Mouse (Mus musculus): Measurements from ENCODE around the gene Gucy2d. TPM values are rescaled to one million over a fixed set of nuclear protein-coding genes. Genes with fewer than 3 reads are reported as not detected.

The Gucy2d gene
- total and polyA plus RNA-seq, 2 experiments from 2014 or later: 0.08 TPM; not detected in 1

DNA sequence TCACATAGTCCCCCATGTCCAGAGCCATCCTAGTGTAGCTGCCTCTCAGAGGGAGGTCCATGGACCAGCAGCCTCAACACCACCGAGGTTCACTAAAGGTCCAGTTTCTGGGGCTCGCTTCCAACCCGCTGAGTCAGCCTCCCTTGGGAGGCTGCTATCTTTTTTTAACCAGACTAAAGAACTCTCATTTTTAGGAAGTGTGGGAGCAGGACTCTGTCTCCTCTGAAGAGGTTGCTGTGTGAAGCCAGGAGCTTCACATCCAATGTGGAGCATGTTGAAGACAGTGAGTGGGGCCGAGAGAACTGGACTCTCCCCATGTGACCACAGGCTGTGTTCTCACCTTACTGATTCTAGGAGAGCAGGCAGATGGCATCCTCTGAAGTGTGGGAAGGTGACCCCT is 45.3 kb downstream of the Gucy2d start:
- Histone ChIP-seq H3K27ac (ENCODE audit: low read depth) (peak overlapping the region; percentile 30), H3K9ac (replicated peaks; ENCODE audit: low read depth, low read length) (no peak overlapping the region), H3K4me1 (ENCODE audit: control insufficient read depth, insufficient read depth) (peaks cover 10% of the 10 kb centered on the region; the same call in 1 of the 2 replicates), H3K27me3 (ENCODE audit: control insufficient read depth, insufficient read depth, low read length) (peaks cover 6% of the 10 kb centered on the region; the same call in 1 of the 2 replicates), H3K36me3 (replicated peaks; ENCODE audit: control insufficient read depth, insufficient read depth, low read length) (no peaks in the 10 kb centered on the region), H3K4me2 (ENCODE audit: low read depth, low read length) (no peak overlapping the region), H3K4me3 (ENCODE audit: low read depth, low read length) (no peak overlapping the region), H3K9me3 (replicated peaks; ENCODE audit: control insufficient read depth, low read length) (no peaks in the 10 kb centered on the region)
- TF ChIP-seq CTCF (IDR thresholded peaks at IDR 0.05; ENCODE audit: low read depth): no peak
- TF ChIP-seq EP300 (IDR thresholded peaks at IDR 0.05; ENCODE audit: low read depth): no peak
- 46% methylated on average over 4 of the region's 4 CpGs for WGBS
- ATAC-seq (ENCODE audit: insufficient read depth, low read depth): no peak
- no peak for DNase-seq (ENCODE audit: low spot score)

DNA sequence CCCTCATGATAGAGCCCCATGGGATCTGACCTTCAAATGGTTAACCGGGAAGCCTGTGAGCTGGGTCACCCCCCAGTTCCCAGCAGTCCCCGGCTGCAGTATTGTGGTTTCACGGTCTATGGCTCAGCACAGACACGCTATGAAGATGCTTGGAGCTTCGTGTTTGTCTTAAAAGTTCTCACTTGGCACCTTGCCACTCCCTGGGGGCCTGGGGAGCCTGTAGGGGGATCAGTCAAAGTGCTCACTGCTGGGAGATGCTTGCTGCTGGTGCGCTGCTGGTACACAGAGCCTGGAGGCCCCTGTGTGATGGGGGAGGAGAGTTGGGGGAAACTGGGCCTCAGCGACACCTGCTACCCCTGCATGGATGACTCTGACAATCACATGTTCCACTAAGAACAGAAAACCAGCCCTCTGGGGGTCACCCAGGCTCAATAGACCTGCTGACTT is 46.3 kb downstream of the Gucy2d start:
- H3K4me1 ChIP-seq (ENCODE audit: control insufficient read depth, insufficient read depth): peaks cover 10% of the 10 kb centered on the region; the same call in 1 of the 2 replicates
- H3K9me3 ChIP-seq (replicated peaks; ENCODE audit: control insufficient read depth, low read length): no peaks in the 10 kb centered on the region
- H3K27me3 ChIP-seq (ENCODE audit: control insufficient read depth, insufficient read depth, low read length): peaks cover 6% of the 10 kb centered on the region; the same call in 1 of the 2 replicates
- H3K4me3 ChIP-seq (ENCODE audit: low read depth, low read length): no peak overlapping the region
- no peak overlapping the region for H3K27ac ChIP-seq (ENCODE audit: low read depth)
- H3K36me3 ChIP-seq (replicated peaks; ENCODE audit: control insufficient read depth, insufficient read depth, low read length): no peaks in the 10 kb centered on the region
- TF ChIP-seq CTCF (IDR thresholded peaks at IDR 0.05; ENCODE audit: low read depth): no peak
- TF ChIP-seq EP300 (IDR thresholded peaks at IDR 0.05; ENCODE audit: low read depth): no peak
- H3K9ac ChIP-seq (replicated peaks; ENCODE audit: low read depth, low read length): no peak overlapping the region
- 73% methylated on average over 7 of the region's 7 CpGs for WGBS
- no peak overlapping the region for H3K4me2 ChIP-seq (ENCODE audit: low read depth, low read length)
- no peak for DNase-seq (ENCODE audit: low spot score)
- no peak for ATAC-seq (ENCODE audit: insufficient read depth, low read depth)

DNA sequence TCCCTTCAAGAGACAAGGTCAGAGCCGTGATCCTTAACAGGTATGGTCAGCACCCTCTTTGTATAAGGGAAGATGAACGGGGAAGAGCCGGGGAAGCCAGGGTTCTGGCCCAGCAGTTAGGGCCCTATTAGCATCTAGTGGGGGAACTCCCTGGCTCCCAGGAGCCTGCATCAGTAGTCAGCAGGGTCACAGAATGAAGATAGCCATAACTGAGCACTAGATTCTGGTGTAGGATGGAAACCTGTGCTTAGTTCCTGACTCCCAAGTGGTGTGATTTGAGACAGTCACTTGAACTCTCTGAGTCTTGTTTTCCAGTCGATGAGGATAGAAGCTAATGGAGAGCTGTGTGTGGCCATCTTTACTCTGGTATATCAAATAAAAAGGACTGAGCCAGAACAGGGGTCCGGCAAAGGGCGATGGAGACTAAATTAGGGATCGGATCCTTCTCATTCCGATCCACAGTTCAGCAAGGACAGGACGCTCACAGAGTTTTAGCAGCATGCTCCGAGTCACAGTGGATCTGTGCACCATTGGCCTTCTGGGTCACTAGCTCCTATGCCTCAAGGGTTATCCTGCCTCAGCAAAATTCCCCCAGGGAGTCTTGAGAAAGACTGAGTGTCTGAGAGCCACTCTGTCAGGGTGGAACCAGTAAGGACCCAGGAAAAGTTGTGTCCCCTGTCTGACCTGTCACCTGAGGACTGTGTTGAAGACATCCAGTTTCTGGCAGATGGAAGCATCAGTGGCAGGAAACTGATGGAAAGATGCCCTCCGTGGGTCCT is 47.2 kb downstream of the Gucy2d start:
- Histone ChIP-seq H3K4me3 (ENCODE audit: low read depth, low read length) (no peak overlapping the region), H3K36me3 (replicated peaks; ENCODE audit: control insufficient read depth, insufficient read depth, low read length) (no peaks in the 10 kb centered on the region), H3K9ac (replicated peaks; ENCODE audit: low read depth, low read length) (no peak overlapping the region), H3K4me2 (ENCODE audit: low read depth, low read length) (no peak overlapping the region), H3K9me3 (replicated peaks; ENCODE audit: control insufficient read depth, low read length) (no peaks in the 10 kb centered on the region), H3K27me3 (ENCODE audit: control insufficient read depth, insufficient read depth, low read length) (peaks cover 6% of the 10 kb centered on the region; the same call in 1 of the 2 replicates), H3K27ac (ENCODE audit: low read depth) (no peak overlapping the region), H3K4me1 (ENCODE audit: control insufficient read depth, insufficient read depth) (peaks cover 7% of the 10 kb centered on the region; the same call in 1 of the 2 replicates)
- 84% methylated on average over 11 of the region's 11 CpGs for WGBS
- TF ChIP-seq EP300 (IDR thresholded peaks at IDR 0.05; ENCODE audit: low read depth) (no peak), CTCF (IDR thresholded peaks at IDR 0.05; ENCODE audit: low read depth) (no peak)
- ATAC-seq (ENCODE audit: insufficient read depth, low read depth) (no peak), DNase-seq (ENCODE audit: low spot score) (no peak)

DNA sequence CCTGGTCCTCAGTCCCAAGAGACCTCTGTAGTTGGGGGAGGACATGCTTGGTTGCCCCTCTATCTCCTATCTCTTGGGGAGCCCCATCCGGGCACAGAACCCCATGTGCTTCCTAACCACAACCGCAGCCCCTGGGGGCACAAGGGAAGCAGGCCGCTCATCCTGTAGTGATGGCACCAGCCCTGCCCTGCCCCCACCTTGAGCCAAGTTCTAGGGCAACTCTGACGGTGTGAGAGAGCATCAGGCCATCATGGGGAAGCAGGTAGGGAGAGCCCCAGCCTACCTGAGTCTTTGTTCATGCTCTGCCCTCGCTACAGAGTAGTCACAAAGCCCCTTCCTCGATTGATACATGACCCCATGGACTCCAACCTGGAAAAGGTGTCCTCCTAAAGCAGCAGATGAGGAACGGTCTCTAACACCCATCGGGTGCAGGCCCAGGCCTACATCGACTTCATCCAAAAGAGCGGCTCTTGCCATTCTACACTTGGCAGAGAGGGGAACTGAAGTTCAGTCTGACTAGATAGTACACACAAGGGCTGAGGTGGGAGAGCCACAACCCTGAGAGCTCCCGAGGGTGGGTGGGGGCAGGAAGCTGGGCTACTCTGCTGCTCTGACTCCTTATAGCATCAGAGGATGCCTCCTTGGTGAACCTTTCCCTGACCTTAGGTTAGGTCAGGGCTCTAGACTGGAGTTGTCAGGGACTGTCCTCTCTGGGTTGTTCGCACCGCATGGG is 48.3 kb downstream of the Gucy2d start:
- WGBS: 84% methylated on average over 13 of the region's 13 CpGs
- DNase-seq (ENCODE audit: low spot score): no peak
- TF ChIP-seq EP300 (IDR thresholded peaks at IDR 0.05; ENCODE audit: low read depth) (no peak), CTCF (IDR thresholded peaks at IDR 0.05; ENCODE audit: low read depth) (no peak)
- H3K9ac ChIP-seq (replicated peaks; ENCODE audit: low read depth, low read length): no peak overlapping the region
- H3K27ac ChIP-seq (ENCODE audit: low read depth): no peak overlapping the region
- 0 out of 2 replicates have a peak, but pooled peaks cover 7% of the 10 kb centered on the region for H3K4me1 ChIP-seq (ENCODE audit: control insufficient read depth, insufficient read depth)
- H3K27me3 ChIP-seq (ENCODE audit: control insufficient read depth, insufficient read depth, low read length): peaks cover 6% of the 10 kb centered on the region; the same call in 1 of the 2 replicates
- no peak overlapping the region for H3K4me3 ChIP-seq (ENCODE audit: low read depth, low read length)
- no peaks in the 10 kb centered on the region for H3K9me3 ChIP-seq (replicated peaks; ENCODE audit: control insufficient read depth, low read length)
- no peaks in the 10 kb centered on the region for H3K36me3 ChIP-seq (replicated peaks; ENCODE audit: control insufficient read depth, insufficient read depth, low read length)
- peak overlapping the region; percentile 67; the same call in 1 of the 2 replicates for H3K4me2 ChIP-seq (ENCODE audit: low read depth, low read length)
- ATAC-seq (ENCODE audit: insufficient read depth, low read depth): no peak

DNA sequence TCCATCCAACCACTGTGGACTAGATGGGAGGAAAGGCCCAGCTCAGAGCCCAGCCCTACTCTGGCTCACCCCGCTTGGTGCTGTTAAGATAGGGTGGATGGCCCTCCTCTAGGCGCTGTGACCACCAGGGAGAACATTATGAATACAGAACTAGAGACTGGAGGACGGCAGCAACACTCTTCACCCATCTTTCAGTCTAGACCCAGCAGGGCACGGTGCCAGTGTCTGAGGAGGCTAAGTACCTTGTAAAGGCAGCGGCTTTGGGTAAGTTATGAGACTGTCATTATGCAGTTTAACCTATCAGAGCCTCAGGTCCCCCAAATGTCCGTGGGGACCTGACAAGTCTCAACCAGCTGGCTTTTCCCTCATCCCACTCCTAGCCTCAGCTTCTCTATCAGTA is 48.9 kb downstream of the Gucy2d start, which contains the start of gene Lrrc32:
Gene Lrrc32 (plus strand): TSS at position 153 of the 400 bp plus-strand sequence.
- Histone ChIP-seq H3K9me3 (replicated peaks; ENCODE audit: control insufficient read depth, low read length) (no peaks in the 10 kb centered on the region), H3K27ac (ENCODE audit: low read depth) (no peak within 1 kb of the TSS), H3K4me3 (ENCODE audit: low read depth, low read length) (peak within 1 kb of the TSS; percentile 43), H3K4me1 (ENCODE audit: control insufficient read depth, insufficient read depth) (0 out of 2 replicates have a peak, but pooled peaks cover 7% of the 10 kb centered on the region), H3K4me2 (ENCODE audit: low read depth, low read length) (peak within 1 kb of the TSS; percentile 67), H3K27me3 (ENCODE audit: control insufficient read depth, insufficient read depth, low read length) (peaks cover 6% of the 10 kb centered on the region; the same call in 1 of the 2 replicates), H3K36me3 (replicated peaks; ENCODE audit: control insufficient read depth, insufficient read depth, low read length) (no peaks in the 10 kb centered on the region), H3K9ac (replicated peaks; ENCODE audit: low read depth, low read length) (peak within 1 kb of the TSS; percentile 32)
- DNase-seq (ENCODE audit: low spot score) (no peak), ATAC-seq (ENCODE audit: insufficient read depth, low read depth) (peak; percentile 3; the same call in 1 of the 2 replicates)
- TF ChIP-seq CTCF (IDR thresholded peaks at IDR 0.05; ENCODE audit: low read depth) (no peak), EP300 (IDR thresholded peaks at IDR 0.05; ENCODE audit: low read depth) (no peak)
- WGBS: 55% methylated on average over 6 of the region's 6 CpGs
